Mouse (Mus musculus) stomach, embryonic 15.5 days (tissue): ENCODE data around the gene Pbx3. TPM values are rescaled to one million over a fixed set of nuclear protein-coding genes. Genes with fewer than 3 reads are reported as not detected.

Experiments
- ATAC-seq: fragments of 200-750 bp; cut with Nextera tagmentation; 2 replicates; pipeline ENCODE4 v1.8.0; 2017; ENCODE audit warnings: low read depth, moderate number of reproducible peaks, moderate TSS enrichment; ENCODE audit not compliant: insufficient read depth, low FRiP score
- H3K27ac ChIP-seq: fragments of 300-500 bp; sonication (generic); 2 replicates; pipeline ENCODE4 v1.5.1; 2015; ENCODE audit warnings: mild to moderate bottlenecking, inconsistent platforms
- H3K27me3 ChIP-seq: fragments of 300-500 bp; sonication (generic); replicated peaks from 2 replicates; pipeline ENCODE4 v1.6.1; 2015; ENCODE audit warnings: inconsistent platforms
- H3K36me3 ChIP-seq: fragments of 300-500 bp; sonication (generic); 2 replicates; pipeline ENCODE4 v1.6.1; 2015; ENCODE audit warnings: inconsistent platforms
- H3K4me1 ChIP-seq: fragments of 300-500 bp; sonication (generic); 2 replicates; pipeline ENCODE4 v1.6.1; 2015; ENCODE audit warnings: inconsistent platforms
- H3K4me2 ChIP-seq: fragments of 300-500 bp; sonication (generic); 2 replicates; pipeline ENCODE4 v1.6.1; 2015; ENCODE audit warnings: mild to moderate bottlenecking, inconsistent platforms
- H3K4me3 ChIP-seq: fragments of 300-500 bp; sonication (generic); replicated peaks from 2 replicates; pipeline ENCODE4 v1.5.1; 2015; ENCODE audit warnings: inconsistent platforms
- H3K9ac ChIP-seq: fragments of 300-500 bp; sonication (generic); 2 replicates; pipeline ENCODE4 v1.6.1; 2015; ENCODE audit warnings: inconsistent platforms
- H3K9me3 ChIP-seq: fragments of 300-500 bp; sonication (generic); 2 replicates; pipeline ENCODE4 v1.6.1; 2016; ENCODE audit warnings: inconsistent platforms
- WGBS: fragments of 180-500 bp; shearing (Covaris S2); methylation state at CpG from one replicate; pipeline ENCODE4 v1.1.7; 2015; 5-methylcytosine and 5-hydroxymethylcytosine counted together
- polyA plus RNA-seq: library from polyadenylated mRNA; unstranded; fragments of >200 nt; fragmentation: Nextera tagmentation; extraction: Ambion mirVana; gene quantifications from 2 replicates; pipeline ENCODE4 v1.2.1, GENCODE M21; 2015

The Pbx3 gene
- polyA plus RNA-seq, 1 experiment from 2014 or later = 26.1 TPM

DNA sequence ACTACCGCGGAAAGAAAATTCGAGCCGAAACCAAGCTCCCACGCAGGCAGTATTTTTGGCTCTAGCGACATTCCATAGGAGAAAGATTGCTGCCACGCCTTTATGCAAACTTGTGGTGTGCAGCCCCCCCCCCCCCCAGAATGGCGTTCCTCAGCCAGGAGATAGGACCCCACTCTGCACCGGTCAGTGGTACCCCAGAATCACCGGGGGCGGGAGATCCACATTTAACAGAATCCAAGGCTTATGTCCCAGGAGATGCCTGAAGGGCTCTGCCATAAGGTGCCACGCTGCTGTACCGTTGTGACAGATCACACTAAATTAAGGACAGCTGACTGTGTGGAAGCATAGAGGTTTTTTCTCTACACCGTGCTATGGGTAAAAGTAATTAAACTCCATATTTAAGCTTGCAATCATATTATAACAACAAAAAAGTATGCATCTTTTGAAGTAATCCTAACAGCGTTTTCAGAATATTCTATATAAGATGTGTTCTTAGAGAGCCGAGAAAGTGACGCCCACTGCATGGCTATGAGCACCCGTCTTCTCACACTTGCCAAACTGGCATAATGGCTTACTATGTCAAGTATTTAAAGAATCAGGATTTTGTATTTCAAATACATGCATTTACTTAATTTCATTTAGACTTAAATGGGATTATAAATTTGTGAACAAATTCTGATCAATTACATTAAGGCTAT lies 122.8 kb downstream of the Pbx3 start:
- peak overlapping the region; percentile 27; the same call in 1 of the 2 replicates for H3K9ac ChIP-seq
- whole genome bisulfite sequencing = 9% methylated on average over 18 of the region's 18 CpGs
- H3K4me3 ChIP-seq = peak overlapping the region; percentile 49
- H3K4me2 ChIP-seq = peak overlapping the region; percentile 79
- ATAC-seq = 0 out of 2 replicates have a peak, but pooled peaks have one; percentile 35
- H3K27me3 ChIP-seq = no peaks in the 10 kb centered on the region
- H3K9me3 ChIP-seq = no peaks in the 10 kb centered on the region
- peaks cover 3% of the 10 kb centered on the region; the same call in 1 of the 2 replicates for H3K4me1 ChIP-seq
- H3K36me3 ChIP-seq = no peaks in the 10 kb centered on the region
- H3K27ac ChIP-seq = peak overlapping the region; percentile 66; the same call in 1 of the 2 replicates

GRCm38 (mm10) chr2:34249141-34249960 lies 123.6 kb downstream of the Pbx3 start:
- Histone ChIP-seq H3K4me2 (peak overlapping the region; percentile 79), H3K9me3 (no peaks in the 10 kb centered on the region), H3K27me3 (no peaks in the 10 kb centered on the region), H3K36me3 (no peaks in the 10 kb centered on the region), H3K4me3 (peak overlapping the region; percentile 49), H3K4me1 (peaks cover 3% of the 10 kb centered on the region; the same call in 1 of the 2 replicates), H3K9ac (peak overlapping the region; percentile 27; the same call in 1 of the 2 replicates), H3K27ac (peak overlapping the region; percentile 66)
- ATAC-seq = peak; percentile 68
- WGBS = 2% methylated on average over 15 of the region's 15 CpGs

DNA sequence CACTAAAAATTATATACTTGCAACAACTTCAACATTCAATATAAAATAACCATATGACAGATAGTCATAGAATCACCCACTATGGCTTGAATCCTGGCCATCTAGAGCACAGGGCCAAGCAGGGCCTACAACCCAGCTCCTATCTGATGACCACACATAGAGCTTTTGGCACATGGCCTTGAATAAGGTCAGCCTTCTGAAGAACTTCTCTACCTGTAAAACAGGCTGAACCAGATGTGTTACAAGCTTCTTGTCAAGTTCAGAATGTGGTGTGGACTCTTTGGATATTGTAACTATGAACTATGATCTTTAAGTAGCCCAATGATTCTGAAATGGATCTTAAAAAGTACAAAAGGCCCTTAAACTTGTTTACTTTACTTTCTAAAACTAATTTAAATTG lies 132.1 kb downstream of the Pbx3 start:
- Histone ChIP-seq H3K4me1 (0 out of 2 replicates have a peak, but pooled peaks cover under 1% of the 10 kb centered on the region), H3K9ac (no peak overlapping the region), H3K4me3 (no peak overlapping the region), H3K27me3 (no peaks in the 10 kb centered on the region), H3K4me2 (no peak overlapping the region), H3K27ac (no peak overlapping the region), H3K9me3 (no peaks in the 10 kb centered on the region), H3K36me3 (no peaks in the 10 kb centered on the region)
- 0 out of 2 replicates have a peak, but pooled peaks have one; percentile 53 for ATAC-seq

DNA sequence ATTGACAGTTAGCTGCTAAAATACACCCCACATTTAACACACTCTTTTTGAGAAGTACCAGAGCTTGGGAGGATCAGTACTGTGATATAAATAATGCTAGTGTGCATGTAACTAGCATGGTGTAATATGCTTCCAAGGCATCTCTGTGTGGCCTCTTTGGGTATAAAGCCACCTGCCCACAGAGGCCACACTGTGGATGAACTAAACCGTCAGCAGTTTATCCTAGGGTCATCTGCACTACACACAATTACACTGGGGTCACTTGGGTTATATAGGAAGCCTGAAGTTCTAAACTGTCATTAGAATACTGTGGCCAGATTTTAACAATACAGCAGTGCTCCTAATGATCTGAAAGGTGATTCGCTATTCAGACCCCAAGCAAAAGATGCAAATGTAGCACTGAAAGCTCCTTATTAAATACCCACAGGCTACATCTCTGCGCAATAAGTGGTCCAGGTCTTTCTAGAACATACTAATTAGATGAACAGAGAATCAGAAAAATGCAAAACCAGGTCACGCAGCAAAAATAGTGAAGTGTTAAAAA lies 133.6 kb downstream of the Pbx3 start:
- Histone ChIP-seq H3K9me3 (no peaks in the 10 kb centered on the region), H3K9ac (no peak overlapping the region), H3K36me3 (no peaks in the 10 kb centered on the region), H3K4me2 (no peak overlapping the region), H3K4me1 (0 out of 2 replicates have a peak, but pooled peaks cover 6% of the 10 kb centered on the region), H3K27ac (no peak overlapping the region), H3K4me3 (no peak overlapping the region), H3K27me3 (no peaks in the 10 kb centered on the region)
- no peak for ATAC-seq
- WGBS = 79% methylated on average over 4 of the region's 4 CpGs

DNA sequence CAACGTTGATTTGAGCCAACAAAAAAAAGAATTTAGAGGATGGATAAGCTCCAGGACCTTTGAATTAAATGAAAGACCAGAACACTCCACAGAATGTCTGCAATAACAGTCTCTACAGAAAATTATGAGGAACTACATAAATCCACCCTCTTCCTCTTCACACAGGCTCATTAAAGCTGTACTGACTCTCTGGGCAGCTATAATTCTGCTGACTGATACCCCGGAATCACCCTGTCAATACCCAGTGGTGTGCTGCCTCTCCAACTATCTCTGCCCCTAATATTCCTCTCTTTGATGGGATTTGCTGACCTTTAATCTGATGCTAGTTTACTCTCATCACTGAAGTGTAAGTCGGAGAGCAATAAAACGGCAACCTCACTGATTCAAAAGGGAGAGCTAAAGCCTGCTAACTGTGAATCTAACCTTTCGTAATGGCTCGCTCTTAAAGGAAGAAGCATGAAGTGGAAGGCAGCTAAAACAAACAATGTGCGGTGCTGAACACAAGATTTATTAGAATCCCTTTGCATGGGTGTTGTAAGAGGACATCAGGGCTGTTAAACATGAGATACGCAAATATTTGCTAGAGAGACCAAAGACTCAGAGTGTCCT lies 137.4 kb downstream of the Pbx3 start:
- Histone ChIP-seq H3K27me3 (no peaks in the 10 kb centered on the region), H3K4me1 (peaks cover 10% of the 10 kb centered on the region; the same call in 1 of the 2 replicates), H3K36me3 (no peaks in the 10 kb centered on the region), H3K4me2 (no peak overlapping the region), H3K9ac (no peak overlapping the region), H3K27ac (no peak overlapping the region), H3K9me3 (no peaks in the 10 kb centered on the region), H3K4me3 (no peak overlapping the region)
- no peak for ATAC-seq
- 25% methylated on average over 8 of the region's 8 CpGs for WGBS

DNA sequence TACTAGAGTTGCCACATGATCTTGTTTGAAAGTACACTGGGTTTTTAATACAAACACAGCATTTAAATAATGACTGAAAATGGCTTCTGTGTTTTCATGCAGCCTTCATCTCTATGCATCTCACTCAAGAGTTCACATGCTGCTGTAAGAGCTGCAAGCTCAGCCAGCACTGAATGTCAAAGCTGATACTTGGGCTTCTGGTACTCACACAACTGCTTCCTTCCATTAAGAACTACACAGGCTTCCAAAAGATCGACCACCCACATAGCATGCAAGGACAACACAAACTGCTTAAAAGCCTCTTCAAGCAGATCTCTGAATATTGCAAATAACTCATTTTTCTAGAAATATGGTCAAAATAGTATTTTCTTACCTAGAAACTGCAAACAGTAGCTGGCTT lies 138.7 kb downstream of the Pbx3 start:
- Histone ChIP-seq H3K4me2 (no peak overlapping the region), H3K9ac (no peak overlapping the region), H3K27me3 (no peaks in the 10 kb centered on the region), H3K4me3 (no peak overlapping the region), H3K36me3 (no peaks in the 10 kb centered on the region), H3K4me1 (peaks cover 13% of the 10 kb centered on the region; the same call in 1 of the 2 replicates), H3K27ac (no peak overlapping the region), H3K9me3 (no peaks in the 10 kb centered on the region)
- WGBS = 28% methylated on average over 1 of the region's 1 CpGs
- ATAC-seq = no peak

GRCm38 (mm10) chr2:34233271-34233670 lies 139.7 kb downstream of the Pbx3 start:
- Histone ChIP-seq H3K4me2 (no peak overlapping the region), H3K9me3 (no peaks in the 10 kb centered on the region), H3K4me1 (peaks cover 13% of the 10 kb centered on the region; the same call in 1 of the 2 replicates), H3K4me3 (no peak overlapping the region), H3K9ac (no peak overlapping the region), H3K27me3 (no peaks in the 10 kb centered on the region), H3K27ac (no peak overlapping the region), H3K36me3 (no peaks in the 10 kb centered on the region)
- 73% methylated on average over 5 of the region's 5 CpGs for WGBS
- no peak for ATAC-seq

DNA sequence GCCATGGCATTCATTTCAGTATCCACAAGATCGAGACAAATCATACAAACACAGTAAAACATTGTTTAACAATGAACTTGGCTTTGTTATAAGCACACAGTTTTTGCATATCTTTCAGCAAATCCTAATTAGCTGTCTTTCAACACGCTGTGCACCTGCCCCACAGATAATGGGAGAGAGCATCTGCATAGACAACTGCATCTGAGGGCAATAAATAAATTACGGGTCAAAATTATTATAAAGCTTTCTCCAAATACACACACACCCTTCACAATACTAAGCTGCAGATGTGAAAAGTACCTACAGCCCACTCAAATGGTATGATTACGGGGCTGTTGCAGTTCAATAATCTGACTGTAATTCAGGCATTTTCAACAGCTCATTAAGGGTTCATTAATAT lies 145.3 kb downstream of the Pbx3 start:
- Histone ChIP-seq H3K9me3 (no peaks in the 10 kb centered on the region), H3K9ac (no peak overlapping the region), H3K36me3 (no peaks in the 10 kb centered on the region), H3K4me2 (no peak overlapping the region), H3K4me1 (peaks cover 8% of the 10 kb centered on the region; the same call in 1 of the 2 replicates), H3K4me3 (no peak overlapping the region), H3K27me3 (no peaks in the 10 kb centered on the region), H3K27ac (no peak overlapping the region)
- no peak for ATAC-seq
- WGBS = 84% methylated on average over 4 of the region's 4 CpGs

DNA sequence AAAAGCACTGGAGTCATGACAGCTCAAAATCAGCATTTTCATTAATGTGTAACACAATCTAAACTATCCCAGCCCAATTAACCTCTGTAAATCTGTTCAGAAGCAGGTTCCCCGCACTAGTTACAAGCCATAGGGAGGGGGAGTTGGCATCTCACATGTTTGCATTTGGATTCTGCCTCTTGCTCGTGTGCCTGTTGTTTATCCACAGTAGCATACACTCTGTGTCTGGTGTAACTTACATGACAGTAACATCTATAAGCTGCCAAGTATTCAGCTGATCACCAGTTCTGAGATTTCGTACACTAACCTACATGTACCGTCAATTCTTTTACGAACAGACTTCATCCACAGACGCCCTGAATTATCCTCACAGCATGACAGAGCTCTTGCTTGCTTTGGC lies 147.5 kb downstream of the Pbx3 start:
- Histone ChIP-seq H3K27me3 (no peaks in the 10 kb centered on the region), H3K9ac (no peak overlapping the region), H3K9me3 (no peaks in the 10 kb centered on the region), H3K4me2 (no peak overlapping the region), H3K36me3 (no peaks in the 10 kb centered on the region), H3K4me3 (no peak overlapping the region), H3K27ac (no peak overlapping the region), H3K4me1 (0 out of 2 replicates have a peak, but pooled peaks cover 4% of the 10 kb centered on the region)
- WGBS = 52% methylated on average over 6 of the region's 6 CpGs
- ATAC-seq = no peak

- no peak overlapping the region for H3K27ac ChIP-seq
- H3K4me1 ChIP-seq = no peaks in the 10 kb centered on the region
- H3K4me3 ChIP-seq = no peak overlapping the region
- no peaks in the 10 kb centered on the region for H3K36me3 ChIP-seq
- no peaks in the 10 kb centered on the region for H3K27me3 ChIP-seq
- no peaks in the 10 kb centered on the region for H3K9me3 ChIP-seq
- no peak overlapping the region for H3K4me2 ChIP-seq
- H3K9ac ChIP-seq = no peak overlapping the region
- ATAC-seq = no peak
- 65% methylated on average over 3 of the region's 3 CpGs for WGBS
These were observed 151.5 kb downstream of the Pbx3 start for GRCm38 (mm10) chr2:34221477-34221876.

DNA sequence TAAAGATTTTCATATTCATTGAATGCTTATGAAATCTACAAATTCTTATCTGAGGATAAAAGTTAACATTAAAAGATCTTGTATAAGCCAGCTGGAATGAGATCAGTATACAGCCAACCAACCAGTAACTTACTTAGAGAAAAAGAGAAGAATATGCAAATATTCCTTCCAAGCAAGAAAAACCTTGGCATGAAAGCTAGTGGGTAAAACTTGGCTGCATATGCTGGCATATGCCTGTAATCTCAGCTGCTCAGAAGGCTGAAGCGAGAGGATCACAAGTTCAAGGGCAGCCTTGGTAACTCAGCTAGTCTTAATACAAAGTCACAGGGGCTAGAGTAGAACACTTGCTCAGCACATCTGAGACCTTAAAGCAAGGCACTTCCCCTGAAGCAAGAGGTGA lies 153.8 kb downstream of the Pbx3 start:
- no peaks in the 10 kb centered on the region for H3K36me3 ChIP-seq
- no peak for ATAC-seq
- 82% methylated on average over 1 of the region's 1 CpGs for WGBS

More for the DNA sequence above, 153.8 kb downstream of the Pbx3 start:
- H3K4me2 ChIP-seq = no peak overlapping the region
- no peak overlapping the region for H3K27ac ChIP-seq
- H3K27me3 ChIP-seq = no peaks in the 10 kb centered on the region
- no peaks in the 10 kb centered on the region for H3K4me1 ChIP-seq
- no peak overlapping the region for H3K9ac ChIP-seq
- no peak overlapping the region for H3K4me3 ChIP-seq
- no peaks in the 10 kb centered on the region for H3K9me3 ChIP-seq
